8 mouse cellular contexts compared by ENCODE assay signal in genomic region chr14:17173218-17173617, GRCm38 (mm10).
DNase-seq lines count a peak whose midpoint lies in the region; ATAC-seq and TF ChIP-seq lines count a peak whose summit lies in the region.

No protein-coding gene starts in this region.

- no peak for DNase-seq in kidney, postnatal 10 days
- DNase-seq in forebrain, embryonic 14.5 days (ENCODE audit: low spot score): no peak
- DNase-seq in liver, embryonic 11.5 days (ENCODE audit: low spot score): no peak
- no peak for DNase-seq in midbrain, postnatal 0 days (ENCODE audit: low spot score)
- DNase-seq in layer of hippocampus, postnatal 25 days (ENCODE audit: extremely low spot score in 1 of 2, low spot score in 1 of 2): no peak
- DNase-seq in right cerebral cortex, postnatal 36 days (ENCODE audit: low spot score in 2 of 2): no peak
- no peak for DNase-seq in testis, postnatal 10 days (ENCODE audit: low spot score)

- no peak overlapping the region for H3K27ac ChIP-seq in kidney, embryonic 14.5 days (ENCODE audit: low read depth, low read length)
- no peak overlapping the region for H3K27ac ChIP-seq in forebrain, embryonic 14.5 days (ENCODE audit: low read depth, low read length)
- no peak overlapping the region for H3K27ac ChIP-seq in liver, embryonic 11.5 days (ENCODE audit: low read depth, low read length)
- no peak overlapping the region for H3K27ac ChIP-seq in midbrain, postnatal 0 days (ENCODE audit: low read depth, low read length)

- H3K9me3 ChIP-seq in kidney, embryonic 14.5 days (ENCODE audit: control insufficient read depth, low read length): no peaks in the 10 kb centered on the region
- no peaks in the 10 kb centered on the region for H3K9me3 ChIP-seq in forebrain, embryonic 14.5 days (replicated peaks; ENCODE audit: control insufficient read depth, low read length)
- H3K9me3 ChIP-seq in liver, embryonic 11.5 days (ENCODE audit: control insufficient read depth, low read length): no peaks in the 10 kb centered on the region
- H3K9me3 ChIP-seq in midbrain, postnatal 0 days (ENCODE audit: low read length): no peaks in the 10 kb centered on the region

- H3K4me2 ChIP-seq in kidney, embryonic 14.5 days (replicated peaks; ENCODE audit: low read depth, low read length): peak overlapping the region; percentile 88
- H3K4me2 ChIP-seq in forebrain, embryonic 14.5 days (ENCODE audit: low read length): peak overlapping the region; percentile 74
- H3K4me2 ChIP-seq in liver, embryonic 11.5 days: peak overlapping the region; percentile 73
- peak overlapping the region; percentile 95 for H3K4me2 ChIP-seq in midbrain, postnatal 0 days (ENCODE audit: low read depth, low read length, poor library complexity, severe bottlenecking)

- peak overlapping the region; percentile 46; the same call in 1 of the 2 replicates for H3K4me3 ChIP-seq in kidney, embryonic 14.5 days (ENCODE audit: low read length)
- H3K4me3 ChIP-seq in forebrain, embryonic 14.5 days (ENCODE audit: low read depth, low read length): no peak overlapping the region
- peak overlapping the region; percentile 44; the same call in 1 of the 2 replicates for H3K4me3 ChIP-seq in liver, embryonic 11.5 days (ENCODE audit: low read depth, low read length)
- peak overlapping the region; percentile 51 for H3K4me3 ChIP-seq in midbrain, postnatal 0 days (ENCODE audit: low read depth, low read length)

- peaks cover 6% of the 10 kb centered on the region; the same call in 1 of the 2 replicates for H3K4me1 ChIP-seq in kidney, embryonic 14.5 days (ENCODE audit: control insufficient read depth, insufficient read depth, low read length)
- no peaks in the 10 kb centered on the region for H3K4me1 ChIP-seq in forebrain, embryonic 14.5 days (ENCODE audit: control insufficient read depth, insufficient read depth, low read length)
- H3K4me1 ChIP-seq in liver, embryonic 11.5 days (replicated peaks; ENCODE audit: control insufficient read depth, insufficient read depth, low read length): no peaks in the 10 kb centered on the region; the same call in 1 of the 2 replicates
- H3K4me1 ChIP-seq in midbrain, postnatal 0 days (ENCODE audit: insufficient read depth, low read length): 0 out of 2 replicates have a peak, but pooled peaks cover 3% of the 10 kb centered on the region

- no peak overlapping the region for H3K9ac ChIP-seq in kidney, embryonic 14.5 days (ENCODE audit: low read depth, low read length)
- H3K9ac ChIP-seq in forebrain, embryonic 14.5 days (ENCODE audit: low read length): no peak overlapping the region
- no peak overlapping the region for H3K9ac ChIP-seq in liver, embryonic 11.5 days (ENCODE audit: low read depth, low read length)
- peak overlapping the region; percentile 48 for H3K9ac ChIP-seq in midbrain, postnatal 0 days (replicated peaks; ENCODE audit: low read length, poor library complexity, severe bottlenecking)

- ATAC-seq in kidney, embryonic 14.5 days (ENCODE audit: low FRiP score, low TSS enrichment): no peak
- ATAC-seq in forebrain, embryonic 14.5 days: 0 out of 2 replicates have a peak, but pooled peaks have one; percentile 24
- ATAC-seq in liver, embryonic 11.5 days (replicated peaks; ENCODE audit: low FRiP score): no peak
- ATAC-seq in midbrain, postnatal 0 days (ENCODE audit: low FRiP score): no peak

- 17% methylated on average over 7 of the region's 7 CpGs for WGBS in kidney, embryonic 14.5 days
- 42% methylated on average over 7 of the region's 7 CpGs for WGBS in forebrain, embryonic 14.5 days
- WGBS in liver, embryonic 11.5 days: 26% methylated on average over 7 of the region's 7 CpGs
- 38% methylated on average over 7 of the region's 7 CpGs for WGBS in midbrain, postnatal 0 days

- H3K27me3 ChIP-seq in kidney, embryonic 14.5 days (ENCODE audit: control insufficient read depth, insufficient read depth, low read length): peaks cover 8% of the 10 kb centered on the region
- 0 out of 2 replicates have a peak, but pooled peaks cover 4% of the 10 kb centered on the region for H3K27me3 ChIP-seq in forebrain, embryonic 14.5 days (replicated peaks; ENCODE audit: control insufficient read depth, insufficient read depth, low read length)
- H3K27me3 ChIP-seq in liver, embryonic 11.5 days (replicated peaks; ENCODE audit: control insufficient read depth, insufficient read depth, low read length): 0 out of 2 replicates have a peak, but pooled peaks cover 5% of the 10 kb centered on the region
- H3K27me3 ChIP-seq in midbrain, postnatal 0 days (ENCODE audit: insufficient read depth, low read length): no peaks in the 10 kb centered on the region

- H3K36me3 ChIP-seq in kidney, embryonic 14.5 days (ENCODE audit: control insufficient read depth, insufficient read depth, low read length): no peaks in the 10 kb centered on the region
- H3K36me3 ChIP-seq in forebrain, embryonic 14.5 days (ENCODE audit: control insufficient read depth, insufficient read depth, low read length): no peaks in the 10 kb centered on the region
- no peaks in the 10 kb centered on the region for H3K36me3 ChIP-seq in liver, embryonic 11.5 days (ENCODE audit: control insufficient read depth, insufficient read depth, low read length)
- no peaks in the 10 kb centered on the region for H3K36me3 ChIP-seq in midbrain, postnatal 0 days (ENCODE audit: insufficient read depth, low read length)

- TF ChIP-seq CTCF in midbrain, postnatal 0 days (IDR thresholded peaks at IDR 0.05): no peak
